ENCODE assay signal across 17 mouse cellular contexts in the genomic region with DNA sequence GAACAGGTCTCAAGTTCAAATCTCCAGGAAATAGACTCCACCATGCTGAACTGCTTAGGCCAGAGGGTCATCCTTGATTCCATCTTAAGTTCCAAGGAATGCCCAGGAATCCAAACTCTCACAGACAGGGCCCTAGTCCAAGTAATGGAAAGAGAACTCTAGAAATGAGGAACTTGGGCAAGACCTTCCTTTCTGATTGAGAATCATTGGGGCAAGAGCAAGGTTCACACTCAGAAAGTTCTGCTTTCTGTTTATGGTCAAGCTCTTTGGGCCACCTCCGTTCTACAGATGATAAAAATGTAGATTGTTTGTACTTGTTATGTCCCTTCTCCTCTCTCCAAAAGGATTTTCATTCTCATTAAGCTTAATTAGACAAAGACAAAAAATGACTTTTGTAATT.
"Had no signal": no experiment of that assay in that cellular context is flagged by ENCODE, and none has a peak within 500 bp of the region (broad histone marks: within the 10 kb centered on the region; RNA-seq: fewer than 3 reads in every experiment).

No protein-coding gene starts in this region.

- H3K4me2 ChIP-seq: limb, embryonic 12.5 days; limb, embryonic 15.5 days; liver, embryonic 11.5 days; lung, embryonic 15.5 days; midbrain, embryonic 12.5 days; midbrain, embryonic 15.5 days; neural tube, embryonic 13.5 days; stomach, embryonic 15.5 days had no signal

- H3K27ac ChIP-seq: kidney, postnatal 0 days; limb, embryonic 12.5 days; limb, embryonic 15.5 days; liver, embryonic 14.5 days; lung, embryonic 15.5 days; midbrain, embryonic 12.5 days; midbrain, embryonic 15.5 days; neural tube, embryonic 13.5 days; stomach, embryonic 15.5 days had no signal

- H3K36me3 ChIP-seq: limb, embryonic 12.5 days; limb, embryonic 15.5 days; lung, embryonic 15.5 days; midbrain, embryonic 12.5 days; midbrain, embryonic 15.5 days; neural tube, embryonic 13.5 days; stomach, embryonic 15.5 days had no signal

- H3K27me3 ChIP-seq: limb, embryonic 12.5 days; limb, embryonic 15.5 days; lung, embryonic 15.5 days; midbrain, embryonic 12.5 days; midbrain, embryonic 15.5 days; neural tube, embryonic 13.5 days; stomach, embryonic 15.5 days had no signal

- H3K9me3 ChIP-seq: limb, embryonic 12.5 days; limb, embryonic 15.5 days; lung, embryonic 15.5 days; midbrain, embryonic 12.5 days; midbrain, embryonic 15.5 days; neural tube, embryonic 13.5 days; stomach, embryonic 15.5 days had no signal

- ATAC-seq: intestine, postnatal 0 days; liver, postnatal 0 days; midbrain, embryonic 15.5 days had no signal

- H3K9ac ChIP-seq: limb, embryonic 12.5 days; limb, embryonic 15.5 days; liver, embryonic 14.5 days; liver, postnatal 0 days; lung, embryonic 15.5 days; midbrain, embryonic 12.5 days; midbrain, embryonic 15.5 days; neural tube, embryonic 13.5 days; stomach, embryonic 15.5 days had no signal

- H3K4me1 ChIP-seq: limb, embryonic 12.5 days; limb, embryonic 15.5 days; lung, embryonic 15.5 days; midbrain, embryonic 12.5 days; midbrain, embryonic 15.5 days; neural tube, embryonic 13.5 days; stomach, embryonic 15.5 days had no signal

- DNase-seq: kidney, adult 2 months; kidney, postnatal 36 days; left cerebral cortex, postnatal 4 days; liver, postnatal 0 days; thymus, postnatal 25 days had no signal

- H3K4me3 ChIP-seq: limb, embryonic 12.5 days; limb, embryonic 15.5 days; lung, embryonic 15.5 days; midbrain, embryonic 12.5 days; midbrain, embryonic 15.5 days; myocyte; neural tube, embryonic 13.5 days; stomach, embryonic 15.5 days had no signal
